Mouse (Mus musculus): ENCODE results near the gene Spata18.

DNA sequence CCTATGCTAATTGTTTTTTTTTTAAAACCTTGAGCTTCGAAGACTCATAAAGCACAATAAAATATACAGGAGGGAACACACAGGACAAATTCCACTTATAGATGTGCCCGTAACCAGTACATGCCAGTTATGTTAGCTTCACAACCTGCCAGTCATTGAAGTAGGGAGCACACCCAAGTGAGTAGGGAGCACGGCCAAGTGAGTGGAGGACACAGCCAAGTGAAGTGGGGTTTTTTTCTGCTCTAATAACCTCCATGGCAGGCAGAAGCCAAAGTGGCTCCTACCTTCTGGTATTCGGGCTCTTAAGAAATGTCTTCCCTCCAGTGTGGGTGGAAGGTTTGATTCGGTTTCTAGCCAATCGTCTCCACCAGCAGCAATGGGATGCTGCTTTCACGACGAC, 37.9 kb upstream of the Spata18 start:
- no peak for TF ChIP-seq CTCF (IDR thresholded peaks at IDR 0.05; ENCODE audit: borderline replicate concordance, extremely low read depth, insufficient read depth, insufficient read length)
- TF ChIP-seq POLR2A (IDR thresholded peaks at IDR 0.05; ENCODE audit: borderline replicate concordance, extremely low read depth, insufficient read depth, insufficient read length, poor library complexity, severe bottlenecking): no peak
